Mouse (Mus musculus): Measurements from ENCODE around the gene Gm17349.
"Not testable (repeated sequence)": the region's sequence is repeated elsewhere in the genome, so short reads cannot be mapped to it uniquely, and the experiment has no call there.

Gm17349 gene

DNA sequence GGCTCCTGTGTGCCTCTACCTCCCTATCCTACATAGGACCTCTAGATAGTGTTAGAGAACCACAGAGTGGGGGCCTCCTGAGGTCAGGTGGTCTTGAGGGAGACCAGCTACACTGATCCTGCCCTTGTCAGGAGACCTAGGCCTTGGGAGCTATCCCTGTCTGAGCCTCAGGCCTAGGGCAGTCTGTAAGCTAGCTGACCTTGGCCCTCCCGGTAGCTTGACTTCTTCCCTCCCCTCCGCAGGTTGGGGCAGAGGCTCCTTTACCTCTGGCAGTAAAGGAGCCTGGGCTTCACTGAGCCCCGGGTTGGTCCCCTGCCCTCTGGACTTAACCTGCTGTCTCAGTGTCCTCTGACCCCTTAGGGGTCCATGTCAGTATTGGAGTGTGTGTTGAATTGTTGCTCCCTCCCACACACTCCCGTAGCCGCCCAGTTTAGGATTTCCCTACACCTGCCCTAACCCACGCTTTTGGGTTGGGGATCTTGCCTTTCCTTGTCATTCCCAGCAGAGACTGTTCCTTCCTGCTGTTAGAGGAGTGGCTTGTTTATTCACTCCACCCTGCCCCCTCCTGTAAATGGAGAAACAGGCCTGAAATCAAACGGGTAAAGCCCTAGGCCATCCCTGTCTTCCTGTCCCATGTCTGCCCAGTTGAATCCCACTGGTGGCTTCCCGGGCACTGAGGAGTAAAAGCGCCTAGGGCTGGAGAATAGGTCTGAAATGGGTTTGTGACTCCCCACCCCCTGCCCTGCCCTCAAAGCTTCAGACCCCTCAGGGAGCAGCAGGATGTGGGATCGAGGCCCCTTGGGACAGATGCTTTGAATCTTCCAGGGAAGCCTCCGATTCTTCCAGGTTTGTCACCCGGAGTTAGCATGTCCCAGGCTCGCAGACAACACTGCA, 7.6 kb upstream of the Gm17349 start:
- no peaks in the 10 kb centered on the region for H3K27me3 ChIP-seq (ENCODE audit: control insufficient read depth, insufficient read depth, low read length, poor library complexity, severe bottlenecking)
- H3K36me3 ChIP-seq (ENCODE audit: control insufficient read depth, insufficient read depth, low read length, poor library complexity, severe bottlenecking) = peaks cover 15% of the 10 kb centered on the region
- no peak for DNase-seq (ENCODE audit: low read depth, low spot score)

DNA sequence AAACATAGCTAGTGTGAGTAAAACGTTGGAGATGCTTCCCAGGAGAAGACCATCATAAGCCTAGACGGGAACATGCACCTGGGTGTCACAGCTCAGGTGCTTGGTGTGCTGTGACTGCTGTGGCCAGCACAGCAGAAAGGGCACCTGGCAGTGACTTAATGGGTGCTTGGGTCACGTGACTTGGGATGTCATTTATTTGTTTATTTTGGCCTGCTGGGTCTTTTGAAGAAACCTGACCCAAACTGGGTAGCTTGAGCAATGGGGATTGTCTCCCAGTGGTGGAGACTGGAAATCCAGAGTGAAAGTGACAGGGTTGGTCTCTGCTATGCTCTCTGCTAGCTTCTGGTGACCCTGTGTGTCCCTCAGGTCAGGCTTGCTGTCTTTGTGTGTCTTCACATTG, 6.2 kb upstream of the Gm17349 start:
- H3K36me3 ChIP-seq (ENCODE audit: control insufficient read depth, insufficient read depth, low read length, poor library complexity, severe bottlenecking) = peaks cover 15% of the 10 kb centered on the region
- DNase-seq (ENCODE audit: low read depth, low spot score) = no peak
- H3K27me3 ChIP-seq (ENCODE audit: control insufficient read depth, insufficient read depth, low read length, poor library complexity, severe bottlenecking) = no peaks in the 10 kb centered on the region

DNA sequence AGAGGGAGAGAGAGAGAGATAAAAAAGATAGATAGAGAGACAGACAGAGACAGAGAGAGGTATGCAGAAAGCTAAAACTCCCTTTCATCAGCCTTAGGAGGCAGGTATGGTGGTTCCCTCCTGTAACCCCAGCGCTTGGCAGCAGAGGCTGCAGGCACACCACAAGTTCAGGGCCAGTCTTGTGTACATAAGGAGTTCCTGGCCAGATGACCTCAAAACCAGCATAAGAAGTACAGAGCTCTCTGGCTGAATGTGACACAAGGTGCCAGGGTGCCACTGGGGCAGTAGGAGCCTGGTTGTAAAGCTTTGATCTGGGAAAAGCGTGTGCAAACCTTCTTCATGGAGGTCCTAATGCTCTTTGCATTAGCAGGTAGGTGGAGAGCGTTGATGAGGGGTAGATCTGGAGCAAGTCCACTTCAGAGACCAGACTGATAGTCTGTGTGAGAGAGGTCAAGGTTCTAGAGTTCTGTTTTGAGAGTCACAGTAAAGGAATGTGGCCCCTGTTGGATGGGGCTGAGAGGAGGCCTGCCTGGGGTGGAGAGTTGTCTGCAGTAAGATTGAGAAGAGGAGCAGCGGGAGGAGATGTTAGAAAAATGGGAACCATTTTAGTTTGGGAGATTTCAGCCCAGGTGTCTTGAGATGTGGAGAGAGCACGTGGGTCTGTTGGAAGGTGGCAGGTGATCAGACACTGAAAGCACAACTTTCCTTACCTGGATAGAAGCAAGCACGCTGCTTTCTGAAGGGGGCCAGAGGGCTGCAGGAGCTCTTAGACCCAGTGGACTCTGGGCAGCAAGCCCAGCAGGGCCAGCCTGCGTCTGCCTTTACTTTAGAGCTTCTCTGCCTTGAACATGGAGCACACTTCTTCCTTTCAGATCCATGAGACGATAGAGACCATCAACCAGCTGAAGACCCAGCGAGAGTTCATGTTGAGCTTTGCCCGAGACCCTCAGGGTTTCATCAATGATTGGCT, 5.2 kb upstream of the Gm17349 start:
- DNase-seq (ENCODE audit: low read depth, low spot score) = no peak
- no peaks in the 10 kb centered on the region for H3K27me3 ChIP-seq (ENCODE audit: control insufficient read depth, insufficient read depth, low read length, poor library complexity, severe bottlenecking)
- peaks cover 15% of the 10 kb centered on the region for H3K36me3 ChIP-seq (ENCODE audit: control insufficient read depth, insufficient read depth, low read length, poor library complexity, severe bottlenecking)

DNA sequence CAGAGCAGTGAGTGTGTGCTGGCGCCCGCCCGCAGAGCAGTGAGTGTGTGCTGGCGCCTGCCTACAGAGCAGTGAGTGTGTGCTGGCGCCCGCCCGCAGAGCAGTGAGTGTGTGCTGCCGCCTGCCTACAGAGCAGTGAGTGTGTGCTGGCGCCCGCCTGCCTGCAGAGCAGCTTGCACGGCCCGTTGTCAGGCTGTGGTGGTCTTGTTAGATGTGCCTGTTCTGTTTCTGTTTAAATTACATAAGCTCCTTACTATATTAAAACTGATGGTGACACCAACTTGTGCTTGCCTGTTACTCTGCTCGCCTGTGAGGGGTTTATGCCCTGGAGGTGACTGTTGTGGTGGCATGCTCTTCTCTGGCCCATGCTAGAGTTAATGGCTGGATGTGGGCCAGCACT, 2.9 kb upstream of the Gm17349 start:
- Histone ChIP-seq H3K27me3 (ENCODE audit: control insufficient read depth, insufficient read depth, low read length, poor library complexity, severe bottlenecking) (no peaks in the 10 kb centered on the region), H3K36me3 (ENCODE audit: control insufficient read depth, insufficient read depth, low read length, poor library complexity, severe bottlenecking) (peaks cover 14% of the 10 kb centered on the region)
- no peak for DNase-seq (ENCODE audit: low read depth, low spot score)

DNA sequence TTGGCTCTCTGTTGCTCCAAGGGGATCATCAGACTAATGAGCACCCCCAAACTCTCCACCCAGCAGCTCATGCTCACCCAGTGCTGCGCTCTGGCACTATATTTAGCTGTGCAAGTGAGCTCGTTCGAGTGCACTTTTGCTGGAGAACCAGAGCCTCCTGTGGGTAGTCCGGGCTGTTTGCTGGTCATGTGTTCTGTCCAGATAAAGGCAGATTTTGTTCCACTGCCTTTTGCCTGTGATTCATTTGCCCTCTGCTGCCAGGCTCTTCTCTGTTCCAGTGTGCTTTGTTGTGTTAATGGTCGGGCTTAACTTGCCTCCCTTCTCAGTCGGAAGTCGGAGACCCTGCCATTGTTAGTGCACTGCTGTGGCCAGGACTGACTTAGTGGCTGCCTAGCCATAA, 409 bp downstream of the Gm17349 start:
- 0 out of 2 replicates have a peak, but pooled peaks cover 5% of the 10 kb centered on the region for H3K36me3 ChIP-seq (ENCODE audit: control insufficient read depth, insufficient read depth, low read length, poor library complexity, severe bottlenecking)
- DNase-seq (ENCODE audit: low read depth, low spot score) = no peak
- no peaks in the 10 kb centered on the region for H3K27me3 ChIP-seq (ENCODE audit: control insufficient read depth, insufficient read depth, low read length, poor library complexity, severe bottlenecking)

DNA sequence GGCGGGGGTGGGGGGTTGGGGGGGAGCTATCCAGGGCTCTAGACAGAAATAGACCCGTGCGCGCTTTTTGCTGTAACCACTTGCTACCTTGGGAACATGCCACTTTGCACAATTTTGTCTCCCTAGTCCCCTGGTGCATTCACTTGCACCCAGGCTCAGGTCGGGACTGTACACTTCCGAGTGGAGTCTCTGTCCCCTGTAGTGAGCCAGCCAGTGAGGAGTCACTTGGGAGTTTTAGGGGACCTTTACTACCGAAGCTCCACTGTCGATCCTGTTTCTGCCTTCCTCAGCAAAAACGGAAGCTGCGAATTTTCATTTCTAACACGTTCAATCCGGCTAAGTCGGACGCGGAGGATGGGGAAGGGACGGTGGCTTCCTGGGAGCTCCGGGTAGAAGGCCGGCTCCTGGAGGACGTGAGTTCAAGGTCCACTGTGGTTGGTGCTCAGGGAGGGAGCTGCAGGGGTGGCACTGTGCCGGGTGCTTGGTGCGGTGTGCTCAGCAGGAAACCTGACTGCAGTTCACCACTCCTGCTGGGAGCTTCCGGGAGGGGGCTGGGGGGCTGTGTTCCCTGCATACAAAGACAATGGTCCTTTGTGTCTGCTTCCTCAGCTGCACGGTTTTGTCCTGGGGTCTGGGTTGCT, 1.1 kb downstream of the Gm17349 start:
- H3K27me3 ChIP-seq (ENCODE audit: control insufficient read depth, insufficient read depth, low read length, poor library complexity, severe bottlenecking) = no peaks in the 10 kb centered on the region
- DNase-seq (ENCODE audit: low read depth, low spot score) = no peak
- H3K36me3 ChIP-seq (ENCODE audit: control insufficient read depth, insufficient read depth, low read length, poor library complexity, severe bottlenecking) = 0 out of 2 replicates have a peak, but pooled peaks cover under 1% of the 10 kb centered on the region

DNA sequence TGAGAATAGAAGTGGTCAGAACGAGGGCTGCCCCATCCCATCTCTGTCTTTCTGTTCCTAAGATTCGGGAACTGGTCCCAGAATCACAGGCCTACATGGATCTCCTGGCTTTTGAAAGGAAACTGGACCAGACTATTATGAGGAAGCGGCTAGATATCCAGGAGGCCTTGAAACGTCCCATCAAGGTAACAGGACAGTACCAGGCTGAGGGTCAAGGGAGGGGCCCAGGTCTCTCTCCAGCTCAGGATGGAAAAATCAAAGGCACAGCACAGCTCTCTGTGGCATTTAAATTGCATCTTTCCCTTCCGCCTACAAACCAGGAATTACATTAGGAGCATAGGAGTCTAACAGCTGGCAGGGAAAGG, 1.6 kb downstream of the Gm17349 start:
- Histone ChIP-seq H3K27me3 (ENCODE audit: control insufficient read depth, insufficient read depth, low read length, poor library complexity, severe bottlenecking) (no peaks in the 10 kb centered on the region), H3K36me3 (ENCODE audit: control insufficient read depth, insufficient read depth, low read length, poor library complexity, severe bottlenecking) (no peaks in the 10 kb centered on the region)
- no peak for DNase-seq (ENCODE audit: low read depth, low spot score)

DNA sequence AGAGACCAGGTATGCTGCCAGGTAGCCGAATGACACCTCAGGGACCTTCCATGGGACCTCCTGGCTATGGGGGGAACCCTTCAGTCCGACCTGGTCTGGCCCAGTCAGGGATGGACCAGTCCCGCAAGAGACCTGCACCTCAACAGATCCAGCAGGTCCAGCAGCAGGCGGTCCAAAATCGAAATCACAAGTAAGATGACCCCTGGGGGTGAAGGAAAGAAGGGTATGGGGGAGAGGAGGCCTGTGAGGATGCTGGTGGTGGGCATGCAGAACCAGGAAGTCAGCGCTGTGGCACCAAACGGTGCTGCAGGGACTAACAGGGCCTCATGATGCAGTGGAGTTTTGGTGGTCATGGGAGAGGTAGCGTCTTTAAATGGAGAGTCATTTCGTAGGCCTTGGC, 2.2 kb downstream of the Gm17349 start:
- peak; percentile 18 for DNase-seq (ENCODE audit: low read depth, low spot score)
- H3K36me3 ChIP-seq (ENCODE audit: control insufficient read depth, insufficient read depth, low read length, poor library complexity, severe bottlenecking) = no peaks in the 10 kb centered on the region
- no peaks in the 10 kb centered on the region for H3K27me3 ChIP-seq (ENCODE audit: control insufficient read depth, insufficient read depth, low read length, poor library complexity, severe bottlenecking)

DNA sequence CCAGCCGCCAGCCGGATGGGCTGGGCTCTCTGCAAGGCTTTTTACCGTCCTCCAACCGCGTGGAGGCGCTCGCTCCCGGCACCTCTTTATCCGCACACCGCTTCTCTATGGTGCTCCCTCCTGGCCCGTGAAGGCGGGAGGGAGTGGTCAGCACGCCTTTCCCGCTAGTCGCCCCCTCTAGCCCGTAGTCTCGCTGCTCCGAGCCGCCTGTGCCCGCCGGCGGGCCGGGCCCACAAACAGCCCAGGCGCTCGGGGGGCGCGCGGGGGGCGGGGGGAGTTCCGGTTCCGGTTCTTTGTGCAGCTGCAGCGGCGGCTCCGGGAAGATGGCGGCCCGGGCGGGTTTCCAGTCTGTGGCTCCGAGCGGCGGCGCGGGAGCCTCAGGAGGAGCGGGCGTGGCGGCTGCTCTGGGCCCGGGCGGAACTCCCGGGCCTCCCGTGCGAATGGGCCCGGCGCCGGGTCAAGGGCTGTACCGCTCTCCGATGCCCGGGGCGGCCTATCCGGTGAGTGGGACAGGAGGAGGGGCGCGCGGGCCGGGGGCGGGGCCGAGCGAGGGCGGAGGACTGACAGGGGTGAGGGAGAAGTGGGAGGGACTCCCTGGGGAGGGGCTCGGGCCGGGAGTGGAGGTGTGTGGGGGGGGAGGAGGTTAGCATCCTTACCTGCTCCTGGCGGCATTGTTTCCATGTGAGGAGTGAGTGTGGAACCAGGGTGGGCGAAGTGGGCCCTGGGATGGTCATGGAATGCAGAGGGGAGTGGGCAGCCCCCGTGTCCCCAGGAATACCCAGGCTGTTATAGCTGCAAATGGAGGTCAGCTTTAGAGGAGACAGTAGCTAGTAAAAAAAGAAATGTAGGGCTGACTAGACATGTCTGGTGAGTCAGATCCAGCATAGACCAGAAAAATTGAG, 3.0 kb downstream of the Gm17349 start, which contains the start of gene Smarcd1:
TSS of gene Smarcd1 (plus strand) at position 131 of the 902 bp plus-strand sequence.
- no peaks in the 10 kb centered on the region for H3K27me3 ChIP-seq (ENCODE audit: control insufficient read depth, insufficient read depth, low read length, poor library complexity, severe bottlenecking)
- peak; percentile 93 for DNase-seq (ENCODE audit: low read depth, low spot score)
- H3K36me3 ChIP-seq (ENCODE audit: control insufficient read depth, insufficient read depth, low read length, poor library complexity, severe bottlenecking) = no peaks in the 10 kb centered on the region

DNA sequence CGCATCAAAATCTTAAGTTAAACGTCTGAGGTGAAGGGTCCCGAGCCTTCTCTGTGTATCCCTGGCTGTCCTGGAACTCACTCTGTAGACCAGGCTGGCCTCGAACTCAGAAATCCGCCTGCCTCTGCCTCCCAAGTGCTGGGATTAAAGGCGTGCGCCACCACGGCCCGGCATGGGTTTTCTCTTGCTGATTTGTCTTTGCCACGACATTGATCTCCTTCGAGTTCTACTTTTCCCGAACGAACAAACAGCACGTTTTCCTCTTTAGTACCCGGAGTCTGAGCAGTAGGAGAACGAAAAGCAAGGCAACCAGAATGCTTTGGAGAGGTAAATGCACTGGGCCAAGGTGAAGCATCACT, 3.7 kb downstream of the Gm17349 start:
- not testable (repeated sequence) for H3K36me3 ChIP-seq (ENCODE audit: control insufficient read depth, insufficient read depth, low read length, poor library complexity, severe bottlenecking); DNase-seq (ENCODE audit: low read depth, low spot score); H3K27me3 ChIP-seq (ENCODE audit: control insufficient read depth, insufficient read depth, low read length, poor library complexity, severe bottlenecking)

DNA sequence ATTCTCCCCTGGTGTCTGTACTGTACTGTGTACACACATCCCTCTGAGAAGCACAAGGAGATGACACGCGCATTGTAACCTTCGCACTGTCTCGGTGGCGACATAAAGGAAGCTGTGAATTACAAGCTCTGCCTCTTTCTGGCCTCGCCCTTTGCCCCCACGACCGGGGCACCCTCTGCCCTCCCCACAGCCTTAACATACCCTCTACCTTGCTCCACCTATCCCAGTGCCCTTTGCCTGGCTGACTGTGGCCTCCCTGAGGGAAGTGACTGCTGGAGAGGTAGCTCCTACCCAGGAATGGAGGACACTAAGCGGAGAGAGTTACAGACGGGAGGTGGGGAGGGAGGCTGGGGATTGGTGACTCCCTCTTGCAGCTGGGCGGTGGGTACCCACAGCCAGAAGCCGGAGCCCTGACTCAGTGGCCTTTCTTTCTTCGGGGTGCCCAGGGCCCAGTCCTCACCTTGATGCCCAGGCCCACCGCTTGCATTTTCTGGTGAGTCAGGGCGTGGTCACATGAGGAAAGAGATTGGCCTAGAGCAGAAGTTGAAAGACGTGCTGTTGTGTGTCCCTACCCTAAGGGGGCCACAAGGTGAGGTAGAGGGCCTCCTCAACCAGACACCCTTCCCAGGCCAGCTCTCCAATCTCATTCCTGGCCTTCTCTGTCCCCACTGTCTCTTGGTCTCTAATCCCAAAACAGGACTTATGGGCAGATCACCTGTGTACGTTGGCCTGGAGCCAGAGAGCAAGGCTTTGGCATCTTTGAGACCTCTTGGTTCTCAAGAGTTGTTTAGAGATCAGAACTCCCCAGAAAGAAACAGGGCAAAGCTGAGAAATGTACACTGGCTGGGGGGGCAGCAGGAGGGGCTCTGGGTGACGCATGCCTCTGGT, 4.8 kb downstream of the Gm17349 start:
- no peak for DNase-seq (ENCODE audit: low read depth, low spot score)
- no peaks in the 10 kb centered on the region for H3K27me3 ChIP-seq (ENCODE audit: control insufficient read depth, insufficient read depth, low read length, poor library complexity, severe bottlenecking)
- no peaks in the 10 kb centered on the region for H3K36me3 ChIP-seq (ENCODE audit: control insufficient read depth, insufficient read depth, low read length, poor library complexity, severe bottlenecking)

DNA sequence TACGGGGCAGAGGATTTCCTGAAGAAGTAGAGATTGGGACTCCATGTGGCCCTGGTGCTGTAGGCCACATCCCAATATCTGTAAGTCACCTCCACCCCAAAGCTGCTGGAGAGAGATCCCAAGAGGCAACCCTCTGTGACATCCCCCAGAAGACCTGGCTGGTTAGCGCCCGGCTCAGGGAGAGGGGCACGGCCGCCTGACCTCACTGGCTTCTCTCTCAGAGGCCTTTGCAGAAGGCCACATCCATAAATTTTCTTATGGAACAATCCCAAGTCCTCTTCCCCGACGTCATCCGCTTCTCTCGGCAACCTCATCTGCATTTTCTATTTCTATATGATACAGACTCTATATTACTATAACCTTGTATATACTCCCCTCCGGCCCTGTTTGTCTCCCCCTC, 5.6 kb downstream of the Gm17349 start:
- H3K27me3 ChIP-seq (ENCODE audit: control insufficient read depth, insufficient read depth, low read length, poor library complexity, severe bottlenecking) = no peaks in the 10 kb centered on the region
- no peak for DNase-seq (ENCODE audit: low read depth, low spot score)

DNA sequence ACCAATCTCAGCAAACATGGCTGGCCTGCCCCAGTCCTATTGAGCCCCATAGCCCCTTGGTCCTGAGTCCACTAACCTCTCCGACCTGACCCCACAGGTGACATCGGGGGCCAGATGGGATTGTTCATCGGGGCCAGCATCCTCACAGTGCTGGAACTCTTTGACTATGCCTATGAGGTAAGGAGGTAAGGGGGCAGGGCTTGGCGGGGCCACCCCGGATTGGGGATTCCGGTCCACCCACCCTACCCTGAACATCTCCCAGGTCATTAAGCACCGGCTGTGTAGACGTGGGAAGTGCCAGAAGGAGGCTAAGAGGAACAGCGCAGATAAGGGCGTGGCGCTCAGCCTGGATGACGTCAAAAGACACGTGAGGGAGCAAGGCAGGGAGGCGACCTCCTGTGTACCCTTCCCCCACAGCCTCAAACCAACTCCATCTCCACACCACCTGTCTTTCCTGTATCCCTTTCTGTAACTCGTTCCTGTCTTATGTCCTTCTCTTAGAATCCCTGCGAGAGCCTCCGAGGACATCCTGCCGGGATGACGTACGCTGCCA, 6.7 kb downstream of the Gm17349 start:
- DNase-seq (ENCODE audit: low read depth, low spot score) = peak; percentile 64
- no peaks in the 10 kb centered on the region for H3K27me3 ChIP-seq (ENCODE audit: control insufficient read depth, insufficient read depth, low read length, poor library complexity, severe bottlenecking)
- H3K36me3 ChIP-seq (ENCODE audit: control insufficient read depth, insufficient read depth, low read length, poor library complexity, severe bottlenecking) = no peaks in the 10 kb centered on the region

More for the DNA sequence above, 5.6 kb downstream of the Gm17349 start:
- no peaks in the 10 kb centered on the region for H3K36me3 ChIP-seq (ENCODE audit: control insufficient read depth, insufficient read depth, low read length, poor library complexity, severe bottlenecking)

All from splenic B cell, adult 2 months (primary cell).